Mouse (Mus musculus): ENCODE data around the gene Gm21969.

Gene Gm21969

GRCm38 (mm10) chr4:139669847-139670246 lies 66.9 kb downstream of the Gm21969 start:
- peak; percentile 71 for DNase-seq

GRCm38 (mm10) chr4:139675696-139676095 lies 72.7 kb downstream of the Gm21969 start:
- DNase-seq = no peak

GRCm38 (mm10) chr4:139683728-139684638 lies 81.0 kb downstream of the Gm21969 start:
- DNase-seq = peak; percentile 83

GRCm38 (mm10) chr4:139684639-139685017 lies 81.6 kb downstream of the Gm21969 start:
- DNase-seq = peak; percentile 60

- DNase-seq = no peak
Measured at GRCm38 (mm10) chr4:139688058-139688457, 85.1 kb downstream of the Gm21969 start.

- DNase-seq = no peak
Measured at GRCm38 (mm10) chr4:139689627-139690269, 86.8 kb downstream of the Gm21969 start.

- DNase-seq = no peak
Measured at GRCm38 (mm10) chr4:139693315-139693714, 90.3 kb downstream of the Gm21969 start.

GRCm38 (mm10) chr4:139697755-139698154 lies 94.8 kb downstream of the Gm21969 start:
- DNase-seq = no peak

GRCm38 (mm10) chr4:139698602-139699001 lies 95.6 kb downstream of the Gm21969 start:
- no peak for DNase-seq

GRCm38 (mm10) chr4:139702914-139703313 lies 99.9 kb downstream of the Gm21969 start:
- no peak for DNase-seq

GRCm38 (mm10) chr4:139703468-139703867 lies 100.5 kb downstream of the Gm21969 start:
- DNase-seq = no peak

- DNase-seq = no peak
Measured at GRCm38 (mm10) chr4:139705986-139706385, 103.0 kb downstream of the Gm21969 start.

- no peak for DNase-seq
Measured at GRCm38 (mm10) chr4:139710467-139711334, 107.7 kb downstream of the Gm21969 start.
